Mouse (Mus musculus) erythroblast, adult 5-6 weeks (primary cell): ENCODE measurements around the gene Kntc1. TPM values are rescaled to one million over a fixed set of nuclear protein-coding genes. Genes with fewer than 3 reads are reported as not detected.
A peak's percentile ranks its signal among the peaks of the same experiment; 100 is the strongest.
"Not testable (repeated sequence)": the region's sequence is repeated elsewhere in the genome, so short reads cannot be mapped to it uniquely, and the experiment has no call there.

ENCODE experiments used
- ATAC-seq: replicated peaks from 2 replicates; pipeline ENCODE4 v1.8.0; 2016; ENCODE audit warnings: moderate number of reproducible peaks, mild to moderate bottlenecking, moderate TSS enrichment, inconsistent platforms; ENCODE audit not compliant: poor library complexity, low FRiP score, severe bottlenecking
- total RNA-seq, 2 experiments: library from RNA; stranded (forward) in 1 of 2; stranded (reverse) in 1 of 2; fragments of 150-400 nt in 1 of 2; fragments of 200-764, 138-1000 nt in 1 of 2; gene quantifications; 2 replicates each; pipeline versions ENCODE4 v1.2.3 to v1.2.4; 2015 to 2017; ENCODE audit warnings: low replicate concordance in 2 of 2

Kntc1 gene
- total RNA-seq (2015; ENCODE audit: low replicate concordance): 25.0 and 37.6 TPM in 2 replicates
- total RNA-seq (2017; ENCODE audit: low replicate concordance): 24.5 and 59.5 TPM in 2 replicates

GRCm38 (mm10) chr5:123749065-123750064, at the start of gene Kntc1, which contains the start of gene Rsrc2:
TSS of gene Kntc1 (plus strand) at chr5:123749716.
TSS of gene Rsrc2 (minus strand) at chr5:123749414.
- ATAC-seq: peak; percentile 92

GRCm38 (mm10) chr5:123700625-123701024, 48.9 kb upstream of the Kntc1 start:
- no peak for ATAC-seq

GRCm38 (mm10) chr5:123708598-123708997, 40.9 kb upstream of the Kntc1 start:
- ATAC-seq: no peak

- no peak for ATAC-seq
Measured at GRCm38 (mm10) chr5:123709571-123709970, 39.9 kb upstream of the Kntc1 start.

- no peak for ATAC-seq
Measured at GRCm38 (mm10) chr5:123713782-123714181, 35.7 kb upstream of the Kntc1 start.

GRCm38 (mm10) chr5:123714622-123715021, 34.9 kb upstream of the Kntc1 start:
- no peak for ATAC-seq

- peak; percentile 98 for ATAC-seq
Measured at GRCm38 (mm10) chr5:123720328-123721311, 28.9 kb upstream of the Kntc1 start, which contains the start of gene Zcchc8. TSS of gene Zcchc8 (minus strand) at chr5:123721100.

- ATAC-seq: not testable (repeated sequence)
Measured at GRCm38 (mm10) chr5:123723816-123724215, 25.7 kb upstream of the Kntc1 start.

GRCm38 (mm10) chr5:123730981-123731380, 18.5 kb upstream of the Kntc1 start:
- ATAC-seq: no peak

- ATAC-seq: no peak
Measured at GRCm38 (mm10) chr5:123744358-123744757, 5.2 kb upstream of the Kntc1 start.

- no peak for ATAC-seq
Measured at GRCm38 (mm10) chr5:123746253-123746652, 3.3 kb upstream of the Kntc1 start.

- ATAC-seq: no peak
Measured at GRCm38 (mm10) chr5:123747604-123748003, 1.9 kb upstream of the Kntc1 start.

- ATAC-seq: no peak
Measured at GRCm38 (mm10) chr5:123748339-123749064, 1.0 kb upstream of the Kntc1 start.

GRCm38 (mm10) chr5:123765506-123765905, 16.0 kb downstream of the Kntc1 start:
- ATAC-seq: no peak

GRCm38 (mm10) chr5:123766455-123766854, 16.9 kb downstream of the Kntc1 start:
- ATAC-seq: not testable (repeated sequence)

- ATAC-seq: no peak
Measured at GRCm38 (mm10) chr5:123773441-123773840, 23.9 kb downstream of the Kntc1 start.

- no peak for ATAC-seq
Measured at GRCm38 (mm10) chr5:123780716-123781115, 31.2 kb downstream of the Kntc1 start.

GRCm38 (mm10) chr5:123781864-123782263, 32.3 kb downstream of the Kntc1 start:
- ATAC-seq: no peak

- no peak for ATAC-seq
Measured at GRCm38 (mm10) chr5:123788976-123789375, 39.5 kb downstream of the Kntc1 start.
